Mouse (Mus musculus): Measurements from ENCODE around the gene Resp18. TPM values are rescaled to one million over a fixed set of nuclear protein-coding genes. Genes with fewer than 3 reads are reported as not detected.
"Not testable (repeated sequence)": the region's sequence is repeated elsewhere in the genome, so short reads cannot be mapped to it uniquely, and the experiment has no call there.

The Resp18 gene
- polyA plus RNA-seq, 1 experiment from 2014 or later, result 62.4 TPM

DNA sequence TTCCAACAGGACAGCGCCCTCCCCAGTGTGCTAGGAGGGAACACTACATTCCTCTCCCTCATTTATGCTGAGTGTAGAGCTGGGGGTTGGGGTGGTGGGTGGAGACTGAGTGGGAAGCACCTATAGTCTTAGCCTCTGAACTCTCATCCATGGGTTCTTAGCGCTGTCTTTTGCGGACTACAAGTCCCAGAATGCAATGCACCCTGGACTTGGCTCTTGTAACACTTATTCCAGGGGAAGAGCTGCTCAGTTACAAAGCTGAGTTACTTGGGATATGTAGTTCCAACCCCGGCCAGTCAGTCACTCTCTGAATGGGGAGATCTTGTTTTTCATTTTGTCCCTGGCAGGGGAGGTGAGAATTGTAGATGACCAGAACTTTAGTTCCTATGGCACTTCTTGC, 33.4 kb downstream of the Resp18 start:
- peak; percentile 88 for ATAC-seq
- no peak overlapping the region for H3K9ac ChIP-seq (ENCODE audit: low read length)
- H3K9me3 ChIP-seq (replicated peaks; ENCODE audit: control insufficient read depth, low read length), result no peaks in the 10 kb centered on the region
- no peak overlapping the region for H3K27ac ChIP-seq (ENCODE audit: low read depth, low read length)
- no peak overlapping the region for H3K4me2 ChIP-seq (ENCODE audit: low read length)
- 12% methylated on average over 4 of the region's 4 CpGs for WGBS
- no peaks in the 10 kb centered on the region for H3K27me3 ChIP-seq (replicated peaks; ENCODE audit: control insufficient read depth, insufficient read depth, low read length)
- peak; percentile 88 for DNase-seq (ENCODE audit: low spot score)
- peaks cover 8% of the 10 kb centered on the region; the same call in 1 of the 2 replicates for H3K4me1 ChIP-seq (ENCODE audit: control insufficient read depth, insufficient read depth, low read length)
- peaks cover 26% of the 10 kb centered on the region for H3K36me3 ChIP-seq (ENCODE audit: control insufficient read depth, insufficient read depth, low read length)
- H3K4me3 ChIP-seq (ENCODE audit: low read depth, low read length), result no peak overlapping the region

DNA sequence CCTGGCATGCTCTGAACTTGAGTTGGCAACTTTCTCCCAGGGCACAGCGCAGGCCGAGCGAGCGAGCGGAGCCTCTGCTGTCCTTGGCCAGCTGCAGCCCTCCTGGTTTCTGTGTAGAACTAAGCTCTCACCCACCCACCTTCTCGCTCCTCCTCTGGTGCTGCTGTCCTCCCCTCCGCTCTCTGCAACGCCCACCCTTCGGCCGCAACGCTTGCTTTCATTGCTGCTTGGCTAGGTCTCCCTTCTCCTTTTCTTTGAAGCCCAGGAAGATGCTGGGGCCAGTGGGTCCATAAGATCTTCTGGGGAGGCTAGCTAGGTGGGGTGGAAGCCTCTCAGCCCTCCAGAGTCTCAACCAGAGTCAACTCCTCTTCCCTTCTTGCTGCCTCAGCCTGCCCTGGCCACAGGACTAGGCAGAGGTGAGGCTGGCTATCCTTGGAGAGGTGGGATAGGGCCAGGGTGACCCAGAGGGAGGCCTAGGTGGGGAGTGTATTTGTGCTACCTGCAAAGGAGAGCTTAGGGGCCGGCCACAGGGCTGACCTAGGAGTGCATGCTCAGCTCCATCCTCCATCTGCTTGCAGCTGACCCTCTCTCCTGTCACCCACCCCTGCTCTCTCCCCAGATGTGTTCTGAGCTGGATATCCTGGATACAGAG, 33.9 kb downstream of the Resp18 start:
- Histone ChIP-seq H3K4me2 (ENCODE audit: low read length) (no peak overlapping the region), H3K27ac (ENCODE audit: low read depth, low read length) (no peak overlapping the region), H3K36me3 (ENCODE audit: control insufficient read depth, insufficient read depth, low read length) (peaks cover 31% of the 10 kb centered on the region), H3K27me3 (replicated peaks; ENCODE audit: control insufficient read depth, insufficient read depth, low read length) (no peaks in the 10 kb centered on the region), H3K4me1 (ENCODE audit: control insufficient read depth, insufficient read depth, low read length) (peaks cover 8% of the 10 kb centered on the region; the same call in 1 of the 2 replicates), H3K9me3 (replicated peaks; ENCODE audit: control insufficient read depth, low read length) (no peaks in the 10 kb centered on the region), H3K4me3 (ENCODE audit: low read depth, low read length) (no peak overlapping the region), H3K9ac (ENCODE audit: low read length) (no peak overlapping the region)
- DNase-seq (ENCODE audit: low spot score) (no peak), ATAC-seq (no peak; the same call in 1 of the 2 replicates)
- WGBS, result 87% methylated on average over 12 of the region's 12 CpGs

DNA sequence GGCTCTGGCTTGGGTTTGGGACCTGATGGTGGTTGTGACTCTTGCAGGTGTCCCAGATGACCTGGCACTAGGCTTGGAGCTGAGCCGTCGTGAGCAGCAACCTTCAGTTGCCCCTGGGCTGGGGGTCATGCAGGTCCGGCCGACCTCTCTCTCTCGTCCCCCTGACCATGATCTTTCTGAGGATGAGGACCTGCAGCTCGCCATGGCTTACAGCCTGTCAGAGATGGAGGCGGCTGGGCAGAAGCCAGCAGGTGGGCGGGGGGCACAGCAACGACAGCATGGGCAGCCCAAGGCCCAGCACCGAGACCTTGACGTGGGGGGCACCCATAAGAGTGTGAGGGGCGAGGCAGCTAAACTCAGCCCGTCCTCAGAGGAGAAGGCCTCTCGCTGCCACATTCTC, 34.8 kb downstream of the Resp18 start:
- Histone ChIP-seq H3K4me1 (ENCODE audit: control insufficient read depth, insufficient read depth, low read length) (peaks cover 8% of the 10 kb centered on the region; the same call in 1 of the 2 replicates), H3K4me3 (ENCODE audit: low read depth, low read length) (no peak overlapping the region), H3K4me2 (ENCODE audit: low read length) (no peak overlapping the region), H3K36me3 (ENCODE audit: control insufficient read depth, insufficient read depth, low read length) (peaks cover 31% of the 10 kb centered on the region), H3K27ac (ENCODE audit: low read depth, low read length) (no peak overlapping the region), H3K27me3 (replicated peaks; ENCODE audit: control insufficient read depth, insufficient read depth, low read length) (no peaks in the 10 kb centered on the region), H3K9me3 (replicated peaks; ENCODE audit: control insufficient read depth, low read length) (no peaks in the 10 kb centered on the region), H3K9ac (ENCODE audit: low read length) (no peak overlapping the region)
- ATAC-seq (no peak), DNase-seq (ENCODE audit: low spot score) (no peak)
- 86% methylated on average over 14 of the region's 14 CpGs for WGBS

DNA sequence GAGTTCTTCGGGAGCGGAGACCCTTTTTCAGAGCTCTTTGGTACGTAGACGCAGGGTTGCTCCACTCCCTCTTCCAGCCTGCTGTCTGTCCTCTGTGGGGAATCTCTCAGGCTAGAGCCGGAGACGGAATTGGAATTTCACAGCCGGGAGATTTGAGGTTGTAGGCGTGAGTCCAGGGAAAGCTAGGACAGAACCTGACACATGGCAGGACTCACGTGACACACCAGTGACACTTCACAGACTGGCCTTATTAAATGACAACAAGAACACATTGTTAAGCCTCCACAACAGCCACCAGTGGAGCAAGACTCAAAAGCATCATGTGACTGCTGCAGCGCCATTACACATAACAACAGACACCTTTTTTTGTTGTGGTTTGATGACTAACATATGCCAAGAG, 38.6 kb downstream of the Resp18 start:
- ATAC-seq (no peak), DNase-seq (ENCODE audit: low spot score) (no peak)
- Histone ChIP-seq H3K36me3 (ENCODE audit: control insufficient read depth, insufficient read depth, low read length) (peaks cover 31% of the 10 kb centered on the region), H3K27ac (ENCODE audit: low read depth, low read length) (no peak overlapping the region), H3K27me3 (replicated peaks; ENCODE audit: control insufficient read depth, insufficient read depth, low read length) (no peaks in the 10 kb centered on the region), H3K9ac (ENCODE audit: low read length) (no peak overlapping the region), H3K4me1 (ENCODE audit: control insufficient read depth, insufficient read depth, low read length) (peaks cover 9% of the 10 kb centered on the region; the same call in 1 of the 2 replicates), H3K9me3 (replicated peaks; ENCODE audit: control insufficient read depth, low read length) (no peaks in the 10 kb centered on the region), H3K4me2 (ENCODE audit: low read length) (no peak overlapping the region), H3K4me3 (ENCODE audit: low read depth, low read length) (no peak overlapping the region)
- 85% methylated on average over 10 of the region's 10 CpGs for WGBS

DNA sequence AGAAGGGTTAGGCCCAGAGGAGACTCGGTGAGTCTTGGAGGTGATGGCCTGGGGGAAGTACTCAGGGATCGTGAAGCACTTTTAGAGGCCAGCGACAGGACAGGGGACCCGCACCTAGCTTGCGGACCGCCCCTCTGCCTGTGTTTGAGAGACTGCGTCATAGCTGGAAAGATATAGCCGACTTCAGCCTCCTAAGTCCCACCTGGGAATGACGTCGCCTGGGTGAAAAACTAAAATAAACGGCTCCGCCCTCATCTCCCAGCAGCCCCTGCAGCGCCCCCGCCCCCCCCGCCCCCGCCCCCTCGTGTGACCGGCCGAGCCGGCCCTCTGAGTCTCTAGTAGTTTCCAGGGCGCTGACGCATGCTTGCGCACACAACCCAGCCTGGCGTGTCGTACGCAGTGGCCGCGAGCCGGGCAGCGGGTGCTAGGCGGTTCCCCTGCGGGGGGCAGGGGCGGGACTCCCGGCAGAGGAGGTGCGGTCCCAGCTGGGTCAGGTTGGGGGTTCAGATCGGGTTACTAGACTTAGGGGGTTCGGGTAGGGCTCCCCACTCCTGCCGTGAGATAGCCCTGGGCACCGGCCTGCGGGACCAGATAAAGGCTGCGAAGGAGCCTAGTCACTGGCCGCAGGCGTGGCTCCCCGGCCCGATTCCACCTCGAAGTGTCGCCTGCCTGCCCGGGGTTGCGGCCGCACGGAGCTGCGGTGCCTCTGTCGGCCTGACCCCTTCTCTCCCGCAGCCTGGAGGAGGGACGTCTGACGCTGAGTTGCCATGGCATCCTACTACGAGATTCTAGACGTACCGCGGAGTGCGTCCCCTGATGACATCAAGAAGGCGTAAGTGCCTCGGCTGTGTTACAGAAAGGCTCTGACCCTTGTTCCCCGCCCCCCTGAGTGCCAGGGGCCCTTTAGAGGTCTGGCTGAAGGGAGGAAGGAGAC, 41.8 kb downstream of the Resp18 start, which contains the start of gene Dnajb2:
Dnajb2 (plus strand) TSS at position 290 of the 934 bp plus-strand sequence.
- ATAC-seq (peak; percentile 87), DNase-seq (ENCODE audit: low spot score) (peak; percentile 78)
- Histone ChIP-seq H3K27me3 (replicated peaks; ENCODE audit: control insufficient read depth, insufficient read depth, low read length) (no peaks in the 10 kb centered on the region), H3K36me3 (ENCODE audit: control insufficient read depth, insufficient read depth, low read length) (peaks cover 16% of the 10 kb centered on the region), H3K4me3 (ENCODE audit: low read depth, low read length) (peak within 1 kb of the TSS; percentile 63), H3K4me2 (ENCODE audit: low read length) (peak within 1 kb of the TSS; percentile 92), H3K4me1 (ENCODE audit: control insufficient read depth, insufficient read depth, low read length) (peaks cover 9% of the 10 kb centered on the region; the same call in 1 of the 2 replicates), H3K9ac (ENCODE audit: low read length) (peak within 1 kb of the TSS; percentile 87), H3K9me3 (replicated peaks; ENCODE audit: control insufficient read depth, low read length) (no peaks in the 10 kb centered on the region), H3K27ac (ENCODE audit: low read depth, low read length) (peak within 1 kb of the TSS; percentile 76)
- WGBS, result under 1% methylated on average over 57 of the region's 64 CpGs

DNA sequence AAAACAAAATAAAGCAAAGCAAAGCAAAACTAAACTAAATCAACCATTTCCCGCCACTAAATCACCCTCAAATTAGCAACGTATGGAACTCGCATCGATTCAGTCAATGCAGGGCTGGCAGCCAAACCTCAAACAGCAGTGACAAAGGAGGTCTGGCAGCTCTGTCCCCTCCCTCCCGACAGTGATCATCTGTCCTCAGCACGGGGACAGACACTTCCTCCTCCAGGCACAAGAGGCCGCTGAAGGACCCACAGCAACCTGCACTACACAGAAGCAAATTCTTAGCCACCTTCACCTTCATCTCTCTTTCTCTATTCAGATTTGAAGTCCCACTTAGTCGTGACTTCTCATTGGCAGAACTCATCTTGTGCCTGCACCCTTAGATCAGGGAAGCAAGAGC, 43.6 kb downstream of the Resp18 start:
- DNase-seq (ENCODE audit: low spot score) (peak; percentile 87), ATAC-seq (peak; percentile 69; the same call in 1 of the 2 replicates)
- Histone ChIP-seq H3K4me3 (ENCODE audit: low read depth, low read length) (no peak overlapping the region), H3K27ac (ENCODE audit: low read depth, low read length) (no peak overlapping the region), H3K27me3 (replicated peaks; ENCODE audit: control insufficient read depth, insufficient read depth, low read length) (no peaks in the 10 kb centered on the region), H3K36me3 (ENCODE audit: control insufficient read depth, insufficient read depth, low read length) (peaks cover 2% of the 10 kb centered on the region; the same call in 1 of the 2 replicates), H3K4me1 (ENCODE audit: control insufficient read depth, insufficient read depth, low read length) (peaks cover 9% of the 10 kb centered on the region; the same call in 1 of the 2 replicates), H3K4me2 (ENCODE audit: low read length) (0 out of 2 replicates have a peak overlapping the region, but pooled peaks have one; percentile 14), H3K9ac (ENCODE audit: low read length) (no peak overlapping the region), H3K9me3 (replicated peaks; ENCODE audit: control insufficient read depth, low read length) (no peaks in the 10 kb centered on the region)
- WGBS, result 2% methylated on average over 8 of the region's 8 CpGs

DNA sequence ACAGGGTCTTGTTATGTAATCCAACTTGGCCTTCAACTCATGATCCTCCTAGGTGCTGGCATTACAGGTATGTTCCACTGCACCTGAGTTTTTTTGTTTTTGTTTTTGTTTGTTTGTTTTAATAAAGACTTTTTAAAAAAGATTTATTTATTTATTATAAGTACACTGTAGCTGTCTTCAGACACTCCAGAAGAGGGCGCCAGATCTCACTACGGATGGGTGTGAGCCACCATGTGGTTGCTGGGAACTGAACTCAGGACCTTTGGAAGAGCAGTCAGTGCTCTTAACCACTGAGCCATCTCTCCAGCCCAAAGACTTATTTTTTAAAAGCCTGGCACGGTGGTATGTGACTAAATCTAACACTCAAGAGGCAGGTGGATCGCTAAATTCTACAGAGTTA, 45.7 kb downstream of the Resp18 start:
- H3K27ac ChIP-seq (ENCODE audit: low read depth, low read length); H3K9ac ChIP-seq (ENCODE audit: low read length); ATAC-seq; DNase-seq (ENCODE audit: low spot score); H3K4me3 ChIP-seq (ENCODE audit: low read depth, low read length); H3K9me3 ChIP-seq (replicated peaks; ENCODE audit: control insufficient read depth, low read length); H3K4me1 ChIP-seq (ENCODE audit: control insufficient read depth, insufficient read depth, low read length); H3K4me2 ChIP-seq (ENCODE audit: low read length); H3K36me3 ChIP-seq (ENCODE audit: control insufficient read depth, insufficient read depth, low read length); H3K27me3 ChIP-seq (replicated peaks; ENCODE audit: control insufficient read depth, insufficient read depth, low read length): not testable (repeated sequence)
- WGBS, result 73% methylated on average over 4 of the region's 4 CpGs

DNA sequence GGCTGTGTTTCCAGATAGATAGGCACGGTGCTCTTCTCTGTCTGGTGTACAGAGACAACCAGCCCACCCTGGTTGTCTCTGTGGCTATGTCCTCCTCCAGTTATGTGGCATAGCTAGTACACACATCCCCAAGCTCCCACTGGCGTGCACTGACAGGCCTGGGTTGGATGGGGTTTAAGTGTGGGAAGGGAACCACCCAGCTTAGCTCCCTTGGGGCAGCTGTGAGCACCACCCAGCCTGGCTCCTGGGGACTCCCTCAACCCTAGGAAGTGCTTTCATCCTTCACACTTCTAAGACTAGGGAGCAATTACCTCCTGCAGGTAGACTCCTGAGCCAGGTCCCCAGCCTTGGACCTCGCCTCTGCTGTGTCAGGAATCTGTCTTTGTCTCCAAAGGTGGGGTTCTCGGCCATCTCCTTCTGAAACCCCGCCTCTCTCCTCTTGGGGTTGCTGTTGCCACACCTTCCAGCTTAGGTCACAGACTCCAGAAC, 46.5 kb downstream of the Resp18 start, which contains the start of gene A630095N17Rik:
A630095N17Rik (minus strand) TSS at position 439 of the 489 bp plus-strand sequence.
- H3K4me3 ChIP-seq (ENCODE audit: low read depth, low read length), result no peak within 1 kb of the TSS
- DNase-seq (ENCODE audit: low spot score) (no peak), ATAC-seq (no peak)
- no peaks in the 10 kb centered on the region for H3K36me3 ChIP-seq (ENCODE audit: control insufficient read depth, insufficient read depth, low read length)
- H3K9ac ChIP-seq (ENCODE audit: low read length), result no peak within 1 kb of the TSS
- H3K27ac ChIP-seq (ENCODE audit: low read depth, low read length), result no peak within 1 kb of the TSS
- H3K9me3 ChIP-seq (replicated peaks; ENCODE audit: control insufficient read depth, low read length), result no peaks in the 10 kb centered on the region
- WGBS, result 66% methylated on average over 5 of the region's 5 CpGs
- no peaks in the 10 kb centered on the region for H3K4me1 ChIP-seq (ENCODE audit: control insufficient read depth, insufficient read depth, low read length)
- no peaks in the 10 kb centered on the region for H3K27me3 ChIP-seq (replicated peaks; ENCODE audit: control insufficient read depth, insufficient read depth, low read length)
- no peak within 1 kb of the TSS for H3K4me2 ChIP-seq (ENCODE audit: low read length)
